Mouse (Mus musculus): ENCODE results near the gene Alcam.

DNA sequence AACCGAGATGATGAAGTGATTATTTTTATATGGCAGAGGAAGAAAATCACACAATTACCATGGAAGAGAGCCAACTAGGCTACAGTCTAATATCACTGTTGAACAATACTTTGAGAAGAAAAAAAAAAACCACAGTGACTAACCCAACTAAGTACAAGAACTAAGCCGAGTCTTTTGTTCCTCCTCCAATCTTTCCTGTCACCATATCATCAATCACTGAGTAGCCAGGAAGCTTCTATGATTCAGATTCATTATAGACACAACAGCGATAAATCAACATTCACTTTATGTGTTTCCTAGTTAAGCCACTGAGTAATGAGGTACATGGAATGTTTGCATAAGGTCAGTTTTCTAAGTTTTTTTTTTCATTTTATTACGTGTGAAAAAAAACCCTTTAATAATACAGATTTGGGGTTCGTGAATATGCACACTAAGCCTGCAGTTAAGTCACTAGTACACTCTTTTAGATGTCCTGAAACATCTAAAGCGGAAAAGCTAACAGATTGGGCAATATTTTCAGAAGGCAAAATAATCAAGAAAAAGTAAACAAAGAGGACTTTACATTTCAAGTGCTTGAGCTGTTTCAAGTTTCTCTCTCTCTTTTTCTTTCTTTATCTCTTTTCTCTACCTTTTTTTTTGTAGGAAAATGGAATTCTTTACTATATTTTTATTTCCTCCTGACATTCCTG lies 15.5 kb downstream of the Alcam start:
- TF ChIP-seq CTCF (IDR thresholded peaks at IDR 0.05) (no peak), POLR2A (IDR thresholded peaks at IDR 0.05; ENCODE audit: insufficient read depth, low read depth, low read length) (no peak)
